Mouse (Mus musculus): ENCODE data around the gene 4930518I15Rik.
"Not testable (repeated sequence)": the region's sequence is repeated elsewhere in the genome, so short reads cannot be mapped to it uniquely, and the experiment has no call there.

4930518I15Rik gene

GRCm38 (mm10) chr2:156857835-156858234 lies at the start of gene 4930518I15Rik:
4930518I15Rik (minus strand) TSS chr2:156857946.
- no peak for DNase-seq

GRCm38 (mm10) chr2:156905931-156906330 lies 48.2 kb upstream of the 4930518I15Rik start:
- DNase-seq, result peak; percentile 78

- peak; percentile 88 for DNase-seq
Observed at GRCm38 (mm10) chr2:156904976-156905717, 47.4 kb upstream of the 4930518I15Rik start.

GRCm38 (mm10) chr2:156903367-156903766 lies 45.6 kb upstream of the 4930518I15Rik start:
- peak; percentile 40 to 65 for DNase-seq

DNA sequence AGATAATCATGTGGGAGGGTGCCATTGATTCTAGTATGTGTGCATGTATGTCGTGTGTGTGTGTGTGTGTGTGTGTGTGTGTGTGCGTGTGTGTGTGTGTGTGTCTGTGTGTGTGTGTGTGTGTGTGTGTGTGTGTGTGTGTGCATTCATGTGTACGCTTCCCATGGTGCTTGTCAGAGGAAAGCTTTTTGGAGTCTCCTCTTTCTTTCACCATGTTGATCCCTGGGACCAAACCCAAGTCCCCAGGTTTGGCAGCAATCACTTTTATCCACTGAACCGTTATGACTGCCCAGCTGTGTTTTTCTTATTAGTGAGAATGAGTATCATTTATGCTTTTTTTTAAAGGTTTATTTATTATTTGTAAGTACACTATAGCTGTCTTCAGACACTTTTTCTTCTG lies 44.7 kb upstream of the 4930518I15Rik start:
- DNase-seq, result peak; percentile 76 to 80

- peak; percentile 68 to 73 for DNase-seq
Observed at GRCm38 (mm10) chr2:156901883-156902282, 44.1 kb upstream of the 4930518I15Rik start.

- DNase-seq, result peak; percentile 56 to 64
Observed at GRCm38 (mm10) chr2:156901344-156901743, 43.6 kb upstream of the 4930518I15Rik start.

DNA sequence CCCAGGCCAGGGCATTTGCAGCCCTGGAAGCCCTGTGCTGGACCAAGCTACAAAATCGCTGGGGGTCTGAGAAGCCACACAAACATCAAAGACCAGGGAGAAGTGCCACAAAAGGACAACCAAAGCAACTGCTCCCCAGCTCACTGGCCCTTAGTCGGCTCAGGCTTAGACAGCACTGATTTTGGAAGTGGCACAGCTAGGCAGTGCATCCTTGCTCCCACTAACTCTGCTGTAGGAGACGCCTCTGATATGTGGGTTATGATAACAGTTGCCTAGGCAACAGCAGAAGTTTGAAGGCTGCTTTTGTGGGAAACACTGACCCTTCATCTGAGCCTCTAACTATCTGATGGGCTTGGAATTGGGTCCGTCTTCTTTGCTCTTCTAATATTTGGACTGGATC lies 41.4 kb upstream of the 4930518I15Rik start:
- DNase-seq, result no peak

DNA sequence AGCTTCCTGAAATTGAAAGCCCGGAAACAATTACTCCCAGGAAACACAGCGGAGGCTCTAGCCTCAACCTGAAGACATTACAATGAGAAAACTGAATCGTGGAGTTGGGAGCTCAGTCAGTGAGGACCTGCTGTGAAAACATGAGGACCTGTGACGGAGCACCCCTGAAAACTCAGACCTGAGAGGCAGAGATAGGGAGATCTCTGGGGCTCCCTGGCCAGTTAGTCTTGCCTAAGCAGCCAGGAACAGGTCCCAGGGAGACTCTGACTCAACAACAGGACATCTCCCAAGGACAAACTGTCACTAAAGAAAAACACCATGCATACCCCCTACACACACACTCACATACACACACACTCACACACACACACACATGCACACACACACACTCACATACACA lies 40.6 kb upstream of the 4930518I15Rik start:
- no peak for DNase-seq

GRCm38 (mm10) chr2:156897034-156897433 lies 39.3 kb upstream of the 4930518I15Rik start:
- DNase-seq, result no peak

DNA sequence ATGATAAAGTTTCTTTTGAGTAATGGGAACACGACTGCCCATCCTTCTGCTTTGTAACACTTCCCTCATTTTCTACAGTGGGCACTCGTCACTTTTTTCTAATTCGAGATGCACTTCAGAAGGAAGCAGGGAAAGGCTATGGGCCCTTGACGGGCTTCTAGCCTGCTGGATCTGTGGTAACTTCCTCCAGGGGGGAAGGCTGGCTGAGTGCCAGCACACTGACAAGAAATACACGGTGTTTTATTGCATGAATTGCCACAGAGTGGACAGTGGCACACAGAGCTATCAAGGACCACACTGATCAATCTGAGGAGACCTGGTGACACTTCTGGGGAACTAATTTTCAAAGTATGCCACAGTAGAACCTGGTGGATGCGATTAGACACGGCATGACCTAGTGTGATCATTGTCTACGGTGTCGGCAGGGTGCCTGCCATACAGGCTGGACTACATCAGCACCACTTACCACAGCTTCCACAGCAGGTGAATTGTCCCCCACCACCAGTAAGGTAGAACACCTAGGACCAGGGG lies 38.7 kb upstream of the 4930518I15Rik start:
- DNase-seq, result peak in 1 of 2 experiments; percentile 47

DNA sequence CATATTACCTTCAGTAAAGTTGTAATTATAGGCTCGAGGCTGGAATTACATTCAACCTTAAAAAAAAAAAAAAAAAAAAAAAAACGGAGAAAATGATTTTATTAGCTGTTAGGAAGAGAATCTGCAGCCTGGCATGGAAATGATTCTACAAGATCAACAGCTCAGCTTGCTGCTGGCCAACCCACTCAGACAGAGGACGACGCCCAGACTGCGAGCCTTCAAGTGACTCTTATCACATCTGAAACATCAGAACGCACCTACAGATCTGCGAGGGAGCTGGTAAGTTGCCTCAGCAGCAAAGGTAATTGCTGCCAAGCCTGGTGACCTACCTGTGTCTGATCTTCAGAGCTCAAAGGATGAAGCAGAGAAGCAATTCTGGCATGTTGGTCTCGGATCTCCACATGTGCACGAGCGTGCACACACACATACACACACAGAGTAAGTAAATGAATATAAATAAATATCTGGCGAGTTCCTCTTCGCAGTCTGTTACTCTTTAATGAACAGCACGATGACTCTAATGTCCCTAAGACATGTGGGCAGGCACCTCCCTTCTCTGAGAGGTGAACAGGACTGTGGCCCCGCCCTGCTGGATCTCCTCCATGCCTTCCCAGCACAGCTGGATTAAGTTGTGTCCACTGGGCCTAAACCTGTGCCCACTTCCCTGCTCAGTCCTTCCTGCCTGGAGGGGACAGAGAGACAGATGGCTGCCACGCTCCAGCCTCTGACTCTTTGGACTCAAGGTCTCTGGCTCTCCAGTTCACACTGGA lies 36.9 kb upstream of the 4930518I15Rik start:
- DNase-seq, result no peak

GRCm38 (mm10) chr2:156892821-156893220 lies 35.1 kb upstream of the 4930518I15Rik start:
- no peak for DNase-seq

DNA sequence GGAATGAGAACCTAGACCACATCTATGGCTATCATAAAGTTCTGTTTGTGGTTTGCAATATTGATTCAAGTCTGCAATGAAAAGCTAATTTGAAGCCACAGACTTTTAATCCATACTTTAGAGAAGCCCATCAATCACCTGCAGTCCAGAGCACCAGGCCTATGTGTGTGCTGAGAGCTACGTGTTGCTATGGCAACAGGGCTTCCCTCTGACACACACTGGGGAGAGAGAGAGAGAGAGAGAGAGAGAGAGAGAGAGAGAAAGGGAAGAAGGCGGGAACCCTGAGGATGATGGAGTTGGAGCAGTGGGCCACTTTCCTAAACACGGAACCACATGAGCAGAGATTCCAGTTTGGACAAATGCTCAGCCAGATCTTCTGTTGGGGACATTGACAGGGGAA lies 34.5 kb upstream of the 4930518I15Rik start:
- no peak for DNase-seq

- no peak for DNase-seq
Observed at GRCm38 (mm10) chr2:156888490-156888889, 30.7 kb upstream of the 4930518I15Rik start.

DNA sequence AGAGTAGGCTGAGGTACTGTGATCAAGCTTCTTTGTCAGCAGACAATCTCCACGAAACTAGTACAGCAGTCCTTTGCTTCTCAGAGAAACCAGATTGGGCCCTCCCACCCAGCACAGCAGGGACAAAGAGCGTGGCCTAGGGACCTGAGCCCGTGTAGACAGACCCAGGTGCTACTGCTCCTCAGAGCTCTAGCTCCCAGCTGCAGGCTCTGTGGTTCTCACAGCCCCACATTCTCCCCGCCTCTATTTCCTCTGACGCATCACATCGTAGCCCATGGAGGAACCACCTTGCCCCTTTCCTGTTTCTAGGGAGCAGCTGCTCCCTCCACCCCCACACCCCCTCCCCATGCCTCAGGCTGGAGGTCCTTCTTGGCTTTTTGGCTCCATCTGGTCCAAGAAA lies 29.3 kb upstream of the 4930518I15Rik start, which contains the start of gene Sla2:
Gene Sla2 (minus strand): TSS at position 176 of the 400 bp plus-strand sequence.
- no peak for DNase-seq

DNA sequence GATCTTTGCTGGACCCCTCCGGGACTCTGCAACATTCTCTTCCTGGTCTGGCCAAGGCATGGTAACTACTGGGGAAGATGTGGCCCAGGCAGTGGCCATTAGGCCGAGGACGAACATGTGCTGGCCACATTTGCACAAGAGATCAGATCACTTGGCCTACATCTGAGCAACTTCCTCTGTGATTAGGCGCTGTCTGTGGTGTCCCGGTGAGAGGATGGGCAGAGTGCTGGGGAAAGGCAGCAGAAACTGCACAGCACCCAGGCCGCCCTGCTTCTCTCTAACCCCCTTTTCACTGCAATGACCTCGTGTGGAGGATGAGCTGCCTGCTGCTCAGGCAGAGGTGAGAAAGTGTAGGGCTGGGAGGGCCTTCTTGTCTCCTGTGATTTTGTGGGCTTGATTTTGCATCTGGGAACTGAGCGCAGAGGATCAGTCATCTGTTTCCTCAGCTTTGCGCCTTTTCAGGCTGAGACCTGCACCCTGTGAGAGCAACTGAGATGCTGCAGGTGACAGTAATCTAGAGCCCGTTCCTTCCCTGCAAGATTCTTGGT lies 28.4 kb upstream of the 4930518I15Rik start:
- no peak for DNase-seq

GRCm38 (mm10) chr2:156885666-156886065 lies 27.9 kb upstream of the 4930518I15Rik start:
- not testable (repeated sequence) for DNase-seq

GRCm38 (mm10) chr2:156884396-156885211 lies 26.9 kb upstream of the 4930518I15Rik start:
- peak; percentile 48 to 63 for DNase-seq

GRCm38 (mm10) chr2:156882431-156883001 lies 24.8 kb upstream of the 4930518I15Rik start:
- DNase-seq, result no peak

GRCm38 (mm10) chr2:156879541-156879940 lies 21.8 kb upstream of the 4930518I15Rik start:
- DNase-seq, result no peak

DNA sequence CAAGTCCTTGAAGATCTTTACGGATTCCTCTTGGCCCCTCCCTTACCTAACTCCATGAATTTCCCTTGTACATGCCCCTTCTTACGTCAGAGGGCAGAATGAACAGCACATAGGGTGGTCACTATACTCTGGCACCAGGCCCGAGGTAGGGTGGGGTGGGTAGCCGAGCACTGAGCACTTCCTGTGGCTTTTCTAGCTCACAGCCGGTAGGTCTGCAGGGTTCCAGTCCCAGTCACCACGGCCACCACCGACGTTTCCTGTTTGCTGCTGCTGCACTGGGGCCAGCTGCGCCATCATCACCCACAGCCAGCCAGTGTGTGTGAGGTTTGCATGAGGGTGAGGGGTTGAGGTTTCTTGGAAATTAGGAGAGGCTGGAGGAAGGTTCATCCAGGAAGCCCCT lies 20.0 kb upstream of the 4930518I15Rik start:
- peak in 1 of 2 experiments; percentile 36 for DNase-seq
